Mouse (Mus musculus) layer of hippocampus, adult 9-10 months (tissue): ENCODE data around the gene Chchd5.

Source experiments
- DNase-seq: peaks from one replicate; pipeline ENCODE4 v3.0.0; 2022; ENCODE audit warnings: low spot score

The Chchd5 gene

GRCm38 (mm10) chr2:129152751-129153150 is 23.3 kb downstream of the Chchd5 start:
- no peak for DNase-seq

- DNase-seq: no peak
Measured at GRCm38 (mm10) chr2:129164815-129165214, 35.3 kb downstream of the Chchd5 start.

- DNase-seq: no peak
Measured at GRCm38 (mm10) chr2:129166466-129167463, 37.3 kb downstream of the Chchd5 start.

- DNase-seq: no peak
Measured at GRCm38 (mm10) chr2:129173386-129173785, 43.9 kb downstream of the Chchd5 start.

GRCm38 (mm10) chr2:129174474-129174873 is 45.0 kb downstream of the Chchd5 start:
- DNase-seq: no peak

- DNase-seq: no peak
Measured at GRCm38 (mm10) chr2:129175636-129176035, 46.1 kb downstream of the Chchd5 start.

GRCm38 (mm10) chr2:129176676-129177420 is 47.3 kb downstream of the Chchd5 start:
- DNase-seq: no peak

GRCm38 (mm10) chr2:129177661-129178060 is 48.2 kb downstream of the Chchd5 start:
- no peak for DNase-seq

- no peak for DNase-seq
Measured at GRCm38 (mm10) chr2:129178182-129178908, 48.8 kb downstream of the Chchd5 start.

GRCm38 (mm10) chr2:129179946-129180853 is 50.7 kb downstream of the Chchd5 start:
- no peak for DNase-seq

GRCm38 (mm10) chr2:129181509-129181908 is 52.0 kb downstream of the Chchd5 start:
- no peak for DNase-seq

GRCm38 (mm10) chr2:129182412-129182811 is 52.9 kb downstream of the Chchd5 start:
- DNase-seq: no peak

GRCm38 (mm10) chr2:129183561-129184031 is 54.1 kb downstream of the Chchd5 start:
- no peak for DNase-seq
